Mouse (Mus musculus): ENCODE results near the gene Hoxa3. TPM values are rescaled to one million over a fixed set of nuclear protein-coding genes. Genes with fewer than 3 reads are reported as not detected.

Hoxa3 gene
- polyA plus RNA-seq (2014; fragmentation: Nextera tagmentation; extraction: Ambion mirVana) = 0.35 and 0.86 TPM in 2 replicates

DNA sequence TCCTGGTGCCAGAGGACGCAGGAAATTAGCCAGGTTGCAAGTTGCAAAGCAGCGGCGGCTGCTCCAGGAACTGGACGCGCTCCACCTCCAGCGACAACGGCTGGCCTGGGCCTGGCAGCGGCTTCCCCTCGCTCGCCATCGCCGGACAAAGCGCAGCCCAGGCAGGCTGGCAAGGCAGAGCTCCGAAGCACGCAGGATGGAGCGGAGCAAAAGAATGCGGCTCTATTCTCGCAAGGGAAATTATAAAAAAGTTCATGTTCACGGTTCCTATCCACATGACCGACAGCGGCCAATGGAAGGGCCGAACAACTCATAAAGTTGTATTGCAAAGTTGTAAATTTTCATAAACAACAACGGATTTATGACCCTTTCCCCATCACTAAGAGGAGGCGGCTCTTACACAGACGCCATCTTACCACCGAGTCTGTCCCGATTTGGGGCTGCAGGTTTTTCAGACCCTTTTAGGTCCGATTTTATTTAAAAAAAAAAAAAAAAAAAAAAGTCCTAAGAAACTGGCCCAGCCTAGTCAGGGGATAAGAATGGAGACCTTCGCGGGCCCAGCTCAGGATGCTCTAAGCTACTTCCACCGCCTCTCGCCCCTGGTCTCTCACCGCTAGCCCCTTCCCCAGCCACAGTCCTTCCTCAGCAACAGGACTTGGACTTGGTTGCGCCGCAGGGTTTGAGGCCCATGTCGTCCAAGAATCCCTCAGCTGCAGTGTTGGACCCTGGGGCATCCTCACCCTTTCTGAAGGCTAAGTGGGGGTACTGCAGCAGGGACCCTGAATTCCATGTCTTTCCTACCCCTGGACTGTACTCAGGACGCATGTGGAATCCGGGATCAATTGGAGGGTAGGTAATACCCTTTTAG, at the start of gene Hoxa3, which contains the start of gene Gm28308:
Hoxa3 (minus strand) TSS at position 218 of the 868 bp plus-strand sequence.
Gm28308 (minus strand) TSS at position 221 of the 868 bp plus-strand sequence.
- Histone ChIP-seq H3K27ac (replicated peaks in 1 of 2; ENCODE audit: control insufficient read depth in 1 of 2, insufficient read depth in 1 of 2, low read depth in 2 of 2, low read length in 2 of 2) (no peak within 1 kb of the TSS), H3K36me3 (ENCODE audit: control insufficient read depth, insufficient read depth, low read length) (no peaks in the 10 kb centered on the region), H3K4me2 (ENCODE audit: low read length) (peak within 1 kb of the TSS; percentile 51), H3K27me3 (ENCODE audit: control insufficient read depth, insufficient read depth, low read length) (peaks cover 100% of the 10 kb centered on the region), H3K9ac (ENCODE audit: low read length) (no peak within 1 kb of the TSS), H3K9me3 (ENCODE audit: control insufficient read depth, low read length) (no peaks in the 10 kb centered on the region), H3K4me1 (ENCODE audit: control insufficient read depth in 2 of 2, insufficient read depth in 2 of 2, low read length in 2 of 2) (peaks cover 3 to 17% of the 10 kb centered on the region in 2 experiments; a peak in 2 of 4 replicates), H3K4me3 (ENCODE audit: control insufficient read depth in 1 of 2, insufficient read depth in 1 of 2, low read depth in 1 of 2, low read length in 2 of 2) (peak within 1 kb of the TSS; percentile 3 to 29; a peak in 2 of 4 replicates)
- ATAC-seq (ENCODE audit: insufficient number of reproducible peaks, insufficient read depth, low FRiP score, low read depth) = no peak
- whole genome bisulfite sequencing = 2% methylated on average over 38 of the region's 38 CpGs

DNA sequence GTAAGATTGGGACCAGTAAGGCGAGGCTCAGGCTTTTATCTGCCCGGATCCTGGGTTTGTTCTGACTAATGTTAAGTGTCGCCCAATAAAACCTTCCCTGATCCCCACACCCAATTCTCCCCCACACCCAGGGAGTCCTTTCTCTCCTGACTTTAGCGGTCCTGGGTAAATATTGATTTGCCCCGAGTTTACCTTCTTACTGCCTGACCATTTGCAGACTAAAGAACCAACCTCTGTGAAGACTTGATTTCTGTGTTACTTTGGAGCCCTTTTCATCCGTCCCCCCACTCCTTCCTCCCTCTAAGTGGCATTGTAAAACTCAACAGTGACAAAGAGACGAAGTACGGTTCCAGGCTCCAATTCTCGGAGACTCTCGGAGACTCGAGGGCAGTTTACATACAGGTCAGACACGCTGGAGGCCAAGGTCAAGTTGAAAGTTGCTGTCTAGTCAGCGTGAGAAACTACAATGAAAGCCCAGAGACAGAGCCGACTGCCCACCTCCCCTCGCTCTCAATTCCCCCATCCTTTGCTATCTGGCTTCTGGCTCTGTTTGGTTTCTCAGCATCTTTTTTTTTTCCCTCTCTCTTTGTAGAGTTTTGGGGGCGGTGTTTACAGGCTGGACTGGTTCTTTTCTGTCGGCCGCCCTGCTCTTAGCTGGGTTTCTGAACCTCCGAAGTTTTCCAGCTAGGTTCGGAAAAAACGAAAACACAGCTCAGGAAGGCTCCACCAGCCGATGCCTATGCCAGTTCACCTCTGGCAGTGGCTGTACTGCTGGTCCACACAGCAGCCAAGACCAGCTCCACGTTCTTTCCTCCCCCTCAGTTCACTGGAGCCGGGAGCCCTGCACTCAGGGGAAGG, 49.6 kb upstream of the Hoxa3 start:
- 3% methylated on average over 24 of the region's 24 CpGs for WGBS
- ATAC-seq (ENCODE audit: insufficient number of reproducible peaks, insufficient read depth, low FRiP score, low read depth) = no peak
- H3K9me3 ChIP-seq (ENCODE audit: control insufficient read depth, low read length) = no peaks in the 10 kb centered on the region

DNA sequence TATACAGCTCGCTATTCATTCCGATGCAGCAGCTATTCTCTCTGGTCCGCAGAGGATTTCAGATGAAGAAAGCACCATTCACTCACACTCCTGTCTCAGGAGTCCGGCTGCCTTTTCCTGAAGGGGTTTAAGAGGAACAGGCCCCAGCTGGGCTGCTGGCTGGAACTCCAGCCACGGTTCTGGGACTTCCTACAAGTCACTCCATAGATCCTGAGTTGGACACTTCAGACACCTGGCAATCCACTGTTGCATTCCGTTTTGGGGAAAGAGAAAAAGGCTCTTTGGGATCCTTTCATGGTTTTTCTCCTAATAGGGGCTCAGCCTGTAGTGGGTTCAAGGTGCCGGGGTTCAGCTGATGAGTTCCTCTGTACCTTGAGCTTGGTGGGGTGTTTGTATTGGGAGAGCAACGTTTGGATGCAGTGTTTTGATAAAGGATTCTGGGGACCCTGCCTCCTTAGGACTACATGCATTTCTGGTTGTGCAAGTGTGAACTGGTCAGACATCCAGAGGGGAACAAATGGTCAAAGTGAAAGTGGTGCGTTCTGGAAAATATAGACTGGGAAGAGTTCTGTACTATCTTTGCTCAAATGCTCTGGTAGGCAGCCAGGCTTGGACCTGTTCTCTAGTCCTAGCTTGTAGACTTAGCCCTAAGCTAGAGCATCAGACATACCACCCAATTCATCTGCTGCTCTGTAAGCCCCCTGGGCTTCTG, 48.8 kb upstream of the Hoxa3 start:
- no peak overlapping the region for H3K27ac ChIP-seq (replicated peaks in 1 of 2; ENCODE audit: control insufficient read depth in 1 of 2, insufficient read depth in 1 of 2, low read depth in 2 of 2, low read length in 2 of 2)
- under 1% methylated on average over 9 of the region's 9 CpGs for WGBS
- no peak for ATAC-seq (ENCODE audit: insufficient number of reproducible peaks, insufficient read depth, low FRiP score, low read depth)
- H3K27me3 ChIP-seq (ENCODE audit: control insufficient read depth, insufficient read depth, low read length) = peaks cover 91% of the 10 kb centered on the region
- H3K4me3 ChIP-seq (ENCODE audit: control insufficient read depth in 1 of 2, insufficient read depth in 1 of 2, low read depth in 1 of 2, low read length in 2 of 2) = no peak overlapping the region
- no peaks in the 10 kb centered on the region for H3K9me3 ChIP-seq (ENCODE audit: control insufficient read depth, low read length)
- H3K36me3 ChIP-seq (ENCODE audit: control insufficient read depth, insufficient read depth, low read length) = no peaks in the 10 kb centered on the region
- no peak overlapping the region for H3K4me2 ChIP-seq (ENCODE audit: low read length)
- H3K9ac ChIP-seq (ENCODE audit: low read length) = no peak overlapping the region
- peaks cover 0 to 12% of the 10 kb centered on the region in 2 experiments; a peak in 2 of 4 replicates for H3K4me1 ChIP-seq (ENCODE audit: control insufficient read depth in 2 of 2, insufficient read depth in 2 of 2, low read length in 2 of 2)

More for the DNA sequence above, 49.6 kb upstream of the Hoxa3 start:
- no peaks in the 10 kb centered on the region for H3K36me3 ChIP-seq (ENCODE audit: control insufficient read depth, insufficient read depth, low read length)
- H3K4me3 ChIP-seq (ENCODE audit: control insufficient read depth in 1 of 2, insufficient read depth in 1 of 2, low read depth in 1 of 2, low read length in 2 of 2) = no peak overlapping the region
- peaks cover 91% of the 10 kb centered on the region for H3K27me3 ChIP-seq (ENCODE audit: control insufficient read depth, insufficient read depth, low read length)
- H3K27ac ChIP-seq (replicated peaks in 1 of 2; ENCODE audit: control insufficient read depth in 1 of 2, insufficient read depth in 1 of 2, low read depth in 2 of 2, low read length in 2 of 2) = no peak overlapping the region
- H3K4me1 ChIP-seq (ENCODE audit: control insufficient read depth in 2 of 2, insufficient read depth in 2 of 2, low read length in 2 of 2) = peaks cover 0 to 12% of the 10 kb centered on the region in 2 experiments; a peak in 2 of 4 replicates
- H3K9ac ChIP-seq (ENCODE audit: low read length) = no peak overlapping the region
- no peak overlapping the region for H3K4me2 ChIP-seq (ENCODE audit: low read length)

DNA sequence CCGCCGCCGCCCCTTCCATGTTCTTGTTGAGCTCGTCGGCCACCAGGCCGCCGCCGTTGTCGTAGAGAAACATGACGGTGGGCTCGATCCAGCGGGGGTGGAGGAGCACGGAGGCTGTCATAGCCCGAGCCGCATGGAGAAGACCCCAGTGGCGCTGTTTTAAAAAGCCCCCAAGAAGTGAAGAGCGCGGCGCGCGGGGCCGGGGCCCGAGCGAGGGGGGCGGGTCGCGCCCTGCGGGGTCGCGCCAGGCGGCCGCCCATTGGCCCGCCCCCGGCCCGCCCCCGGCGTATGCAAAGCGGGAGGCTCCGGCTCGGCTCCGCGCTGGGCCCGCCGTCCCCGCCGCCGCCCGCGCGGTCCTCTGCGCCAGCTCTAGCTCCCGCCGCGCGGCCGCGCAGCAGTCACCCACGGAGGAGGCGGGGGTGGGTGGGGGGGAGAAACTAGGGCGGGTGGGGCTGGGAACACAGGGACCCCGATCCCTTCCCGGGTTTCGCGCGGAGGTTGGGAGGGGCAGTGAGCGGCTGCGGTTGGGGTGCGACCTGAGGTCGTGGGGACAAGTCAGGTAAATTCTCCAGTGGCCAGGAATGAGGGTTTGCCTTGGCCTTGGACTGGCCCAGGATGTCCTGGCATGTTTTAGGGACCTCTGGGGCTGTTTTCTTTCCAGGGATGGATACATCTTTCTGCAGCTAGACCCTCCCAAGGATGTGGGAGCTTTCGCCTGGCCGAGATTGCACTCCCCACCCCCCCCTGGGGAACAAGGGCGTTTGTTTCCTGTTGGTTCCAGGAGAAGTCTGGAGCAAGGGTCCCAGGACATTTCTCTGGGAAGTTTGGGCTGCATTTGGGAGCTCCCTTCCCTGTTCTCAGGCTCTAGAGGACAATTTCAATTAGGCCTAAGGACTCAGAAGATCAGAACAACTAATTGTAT, 47.8 kb upstream of the Hoxa3 start, which contains the start of gene Hoxa13:
Hoxa13 (minus strand) TSS at position 227 of the 922 bp plus-strand sequence.
- H3K36me3 ChIP-seq (ENCODE audit: control insufficient read depth, insufficient read depth, low read length) = no peaks in the 10 kb centered on the region
- H3K4me1 ChIP-seq (ENCODE audit: control insufficient read depth in 2 of 2, insufficient read depth in 2 of 2, low read length in 2 of 2) = peaks cover 0 to 12% of the 10 kb centered on the region in 2 experiments; a peak in 2 of 4 replicates
- H3K4me3 ChIP-seq (ENCODE audit: control insufficient read depth in 1 of 2, insufficient read depth in 1 of 2, low read depth in 1 of 2, low read length in 2 of 2) = peak within 1 kb of the TSS; percentile 42 to 46
- ATAC-seq (ENCODE audit: insufficient number of reproducible peaks, insufficient read depth, low FRiP score, low read depth) = no peak
- H3K9me3 ChIP-seq (ENCODE audit: control insufficient read depth, low read length) = no peaks in the 10 kb centered on the region
- 1% methylated on average over 40 of the region's 72 CpGs for WGBS
- H3K27me3 ChIP-seq (ENCODE audit: control insufficient read depth, insufficient read depth, low read length) = peaks cover 90% of the 10 kb centered on the region
- H3K9ac ChIP-seq (ENCODE audit: low read length) = no peak within 1 kb of the TSS; the same call in 1 of the 2 replicates
- no peak within 1 kb of the TSS for H3K27ac ChIP-seq (replicated peaks in 1 of 2; ENCODE audit: control insufficient read depth in 1 of 2, insufficient read depth in 1 of 2, low read depth in 2 of 2, low read length in 2 of 2)
- H3K4me2 ChIP-seq (ENCODE audit: low read length) = peak within 1 kb of the TSS; percentile 72

- H3K4me2 ChIP-seq (ENCODE audit: low read length) = peak overlapping the region; percentile 72
- H3K27ac ChIP-seq (replicated peaks in 1 of 2; ENCODE audit: control insufficient read depth in 1 of 2, insufficient read depth in 1 of 2, low read depth in 2 of 2, low read length in 2 of 2) = no peak overlapping the region
- H3K4me3 ChIP-seq (ENCODE audit: control insufficient read depth in 1 of 2, insufficient read depth in 1 of 2, low read depth in 1 of 2, low read length in 2 of 2) = peak overlapping the region; percentile 24 to 46; a peak in 3 of 4 replicates
- no peak for ATAC-seq (ENCODE audit: insufficient number of reproducible peaks, insufficient read depth, low FRiP score, low read depth)
- no peaks in the 10 kb centered on the region for H3K36me3 ChIP-seq (ENCODE audit: control insufficient read depth, insufficient read depth, low read length)
- H3K4me1 ChIP-seq (ENCODE audit: control insufficient read depth in 2 of 2, insufficient read depth in 2 of 2, low read length in 2 of 2) = peaks cover 0 to 12% of the 10 kb centered on the region in 2 experiments; a peak in 2 of 4 replicates
- H3K9me3 ChIP-seq (ENCODE audit: control insufficient read depth, low read length) = no peaks in the 10 kb centered on the region
- peaks cover 87% of the 10 kb centered on the region for H3K27me3 ChIP-seq (ENCODE audit: control insufficient read depth, insufficient read depth, low read length)
- under 1% methylated on average over 34 of the region's 39 CpGs for WGBS
- no peak overlapping the region for H3K9ac ChIP-seq (ENCODE audit: low read length)
These were observed 46.7 kb upstream of the Hoxa3 start for GRCm38 (mm10) chr6:52259811-52260261.

DNA sequence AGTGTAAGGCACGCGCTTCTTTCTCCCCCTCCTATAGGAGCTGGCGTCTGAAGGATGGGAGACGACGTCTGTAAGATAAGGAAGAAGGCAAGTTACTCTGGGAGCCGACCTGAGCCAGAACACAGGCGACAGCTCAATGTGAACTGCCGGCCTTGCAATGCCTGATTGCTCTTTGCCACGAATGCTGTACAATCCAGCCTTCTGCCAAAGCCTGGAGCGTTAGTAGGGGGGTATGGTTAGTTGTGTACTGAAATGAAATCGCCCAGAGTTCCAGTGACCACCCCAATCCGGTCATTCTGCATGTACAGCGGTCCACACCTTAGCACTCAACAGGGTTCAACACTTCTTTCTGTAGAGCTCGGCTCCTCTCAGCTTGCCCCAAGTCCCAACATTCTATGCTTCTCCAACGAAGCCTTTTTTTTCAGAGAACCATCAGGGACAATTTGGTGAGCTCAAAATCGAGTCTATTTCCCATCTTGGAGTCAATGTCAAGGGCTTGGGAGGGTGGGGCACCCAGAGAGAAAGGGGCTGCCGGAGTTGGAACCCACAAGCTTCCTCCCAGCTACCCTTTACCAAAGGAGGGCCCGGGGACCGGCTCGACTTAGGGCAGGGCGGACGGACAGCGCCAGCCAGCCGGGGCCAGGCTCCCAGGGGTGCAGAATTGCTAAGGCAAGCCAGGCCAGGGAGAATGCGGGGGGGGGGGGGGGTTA, 46.1 kb upstream of the Hoxa3 start:
- no peak for ATAC-seq (ENCODE audit: insufficient number of reproducible peaks, insufficient read depth, low FRiP score, low read depth)
- Histone ChIP-seq H3K4me3 (ENCODE audit: control insufficient read depth in 1 of 2, insufficient read depth in 1 of 2, low read depth in 1 of 2, low read length in 2 of 2) (no peak overlapping the region), H3K9me3 (ENCODE audit: control insufficient read depth, low read length) (no peaks in the 10 kb centered on the region), H3K4me2 (ENCODE audit: low read length) (no peak overlapping the region), H3K27me3 (ENCODE audit: control insufficient read depth, insufficient read depth, low read length) (peaks cover 87% of the 10 kb centered on the region), H3K27ac (replicated peaks in 1 of 2; ENCODE audit: control insufficient read depth in 1 of 2, insufficient read depth in 1 of 2, low read depth in 2 of 2, low read length in 2 of 2) (no peak overlapping the region), H3K4me1 (ENCODE audit: control insufficient read depth in 2 of 2, insufficient read depth in 2 of 2, low read length in 2 of 2) (peaks cover 0 to 12% of the 10 kb centered on the region in 2 experiments; a peak in 2 of 4 replicates), H3K9ac (ENCODE audit: low read length) (no peak overlapping the region), H3K36me3 (ENCODE audit: control insufficient read depth, insufficient read depth, low read length) (no peaks in the 10 kb centered on the region)
- WGBS = under 1% methylated on average over 24 of the region's 25 CpGs
